Mouse (Mus musculus) left cerebral cortex, postnatal 14 days (tissue): ENCODE results near the gene Arpc1b. TPM values are rescaled to one million over a fixed set of nuclear protein-coding genes. Genes with fewer than 3 reads are reported as not detected.
"Not testable (repeated sequence)": the region's sequence is repeated elsewhere in the genome, so short reads cannot be mapped to it uniquely, and the experiment has no call there.

Source experiments
- DNase-seq, 2 experiments: peaks; one replicate each; pipeline ENCODE4 v3.0.0; 2021 to 2022; ENCODE audit warnings: low spot score in 2 of 2, mixed read lengths in 1 of 2
- intact Hi-C: fragments of 180-260 bp; cut with DNase I; formaldehyde crosslinking; loops from one replicate; pipeline ENCODE4 v1.15.1; 2025
- total RNA-seq, 2 experiments: library from RNA; stranded (reverse); gene quantifications; 2 replicates each; pipeline ENCODE4 v1.2.3; 2021

Gene Arpc1b
- total RNA-seq, 2 experiments from 2014 or later: 31.3 to 35.0 TPM

- DNase-seq: no peak
- intact Hi-C loops: no loop called here
Observed at GRCm38 (mm10) chr5:145105694-145106275, 8.2 kb upstream of the Arpc1b start.

GRCm38 (mm10) chr5:145110401-145110800 lies 3.6 kb upstream of the Arpc1b start:
- intact Hi-C loops: no loop called here
- DNase-seq: no peak

GRCm38 (mm10) chr5:145112566-145112965 lies 1.4 kb upstream of the Arpc1b start:
- DNase-seq: no peak
- intact Hi-C loops: no loop called here

- intact Hi-C loops: no loop called here
- DNase-seq: no peak
Observed at GRCm38 (mm10) chr5:145113416-145113815, 599 bp upstream of the Arpc1b start.

GRCm38 (mm10) chr5:145114606-145115473 lies 825 bp downstream of the Arpc1b start:
- intact Hi-C loops: no loop called here
- DNase-seq: peak in 1 of 2 experiments; percentile 34

GRCm38 (mm10) chr5:145115736-145116135 lies 1.7 kb downstream of the Arpc1b start:
- intact Hi-C loops: no loop called here
- no peak for DNase-seq

GRCm38 (mm10) chr5:145116316-145116715 lies 2.3 kb downstream of the Arpc1b start:
- peak in 1 of 2 experiments; percentile 34 for DNase-seq
- intact Hi-C loops: no loop called here

GRCm38 (mm10) chr5:145116916-145117315 lies 2.9 kb downstream of the Arpc1b start:
- intact Hi-C loops: no loop called here
- peak; percentile 59 to 60 for DNase-seq

- intact Hi-C loops: no loop called here
- no peak for DNase-seq
Observed at GRCm38 (mm10) chr5:145118005-145118404, 4.0 kb downstream of the Arpc1b start.

GRCm38 (mm10) chr5:145118461-145118860 lies 4.4 kb downstream of the Arpc1b start:
- no peak for DNase-seq
- intact Hi-C loops: no loop called here

GRCm38 (mm10) chr5:145119385-145119784 lies 5.4 kb downstream of the Arpc1b start:
- intact Hi-C loops: no loop called here
- no peak for DNase-seq

GRCm38 (mm10) chr5:145120921-145121320 lies 6.9 kb downstream of the Arpc1b start:
- no peak for DNase-seq
- intact Hi-C loops: no loop called here

- intact Hi-C loops: no loop called here
- DNase-seq: no peak
Observed at GRCm38 (mm10) chr5:145123396-145123795, 9.4 kb downstream of the Arpc1b start.

GRCm38 (mm10) chr5:145126580-145126979 lies 12.6 kb downstream of the Arpc1b start:
- intact Hi-C loops: no loop called here
- no peak for DNase-seq

GRCm38 (mm10) chr5:145129124-145129523 lies 15.1 kb downstream of the Arpc1b start:
- intact Hi-C loops: no loop called here
- no peak for DNase-seq

- intact Hi-C loops: not testable (repeated sequence)
- peak in 1 of 2 experiments; percentile 49 for DNase-seq
Observed at GRCm38 (mm10) chr5:145129773-145130172, 15.8 kb downstream of the Arpc1b start.

GRCm38 (mm10) chr5:145130191-145130590 lies 16.2 kb downstream of the Arpc1b start:
- intact Hi-C loops: no loop called here
- DNase-seq: peak; percentile 50 to 68

GRCm38 (mm10) chr5:145130995-145131394 lies 17.0 kb downstream of the Arpc1b start:
- intact Hi-C loops: no loop called here
- DNase-seq: no peak

- intact Hi-C loops, DNase-seq: not testable (repeated sequence)
Observed at GRCm38 (mm10) chr5:145133275-145133674, 19.3 kb downstream of the Arpc1b start.

- peak in 1 of 2 experiments; percentile 41 for DNase-seq
- intact Hi-C loops: no loop called here
Observed at GRCm38 (mm10) chr5:145138836-145139235, 24.8 kb downstream of the Arpc1b start.
